Mouse (Mus musculus) testis, adult 2 months (tissue): Measurements from ENCODE around the gene Dnajc30. TPM values are rescaled to one million over a fixed set of nuclear protein-coding genes. Genes with fewer than 3 reads are reported as not detected.

Source experiments
- H3K27ac ChIP-seq: fragments of 200-500 bp; 2 replicates; pipeline ENCODE4 v1.5.1; 2012; ENCODE audit warnings: low read depth, low read length; ENCODE audit not compliant: control insufficient read depth, insufficient read depth
- H3K27me3 ChIP-seq: fragments of 200-500 bp; 2 replicates; pipeline ENCODE4 v1.6.1; 2012; ENCODE audit warnings: mild to moderate bottlenecking, low read length, moderate library complexity; ENCODE audit not compliant: control insufficient read depth, insufficient read depth
- H3K36me3 ChIP-seq: fragments of 200-500 bp; 2 replicates; pipeline ENCODE4 v1.6.1; 2012; ENCODE audit warnings: mild to moderate bottlenecking, low read length; ENCODE audit not compliant: control insufficient read depth, insufficient read depth
- H3K4me1 ChIP-seq: fragments of 200-500 bp; 2 replicates; pipeline ENCODE4 v1.6.1; 2012; ENCODE audit warnings: low read length; ENCODE audit not compliant: control insufficient read depth, insufficient read depth
- H3K4me3 ChIP-seq: fragments of 200-500 bp; 2 replicates; pipeline ENCODE4 v1.5.1; 2012; ENCODE audit warnings: low read depth, mild to moderate bottlenecking, low read length, moderate library complexity, mixed read lengths; ENCODE audit not compliant: control insufficient read depth
- CTCF ChIP-seq: fragments of 200-500 bp; IDR thresholded peaks from 2 replicates; pipeline ENCODE4 v1.5.1; 2012; ENCODE audit warnings: low read depth, mild to moderate bottlenecking, inconsistent platforms, low read length, moderate library complexity; ENCODE audit not compliant: control insufficient read depth, insufficient read depth, insufficient replicate concordance
- POLR2A ChIP-seq: fragments of 200-500 bp; IDR thresholded peaks from 2 replicates; pipeline ENCODE4 v1.6.1; 2012; ENCODE audit warnings: low read depth, mild to moderate bottlenecking, inconsistent platforms, low read length, moderate library complexity; ENCODE audit not compliant: control insufficient read depth
- polyA plus RNA-seq: library from polyadenylated mRNA; depleted of rRNA; stranded (reverse); fragments of >200 nt; gene quantifications from 2 replicates; pipeline ENCODE4 v1.2.3, GENCODE M21; 2012

The Dnajc30 gene
- polyA plus RNA-seq, 1 experiment: 23.4 TPM

- TF ChIP-seq POLR2A (no peak), CTCF (no peak)
- Histone ChIP-seq H3K36me3 (no peaks in the 10 kb centered on the region), H3K4me1 (peaks cover 26% of the 10 kb centered on the region), H3K4me3 (no peak overlapping the region), H3K27me3 (no peaks in the 10 kb centered on the region; the same call in 1 of the 2 replicates), H3K27ac (no peak overlapping the region)
Measured at GRCm38 (mm10) chr5:135025899-135026298, 38.1 kb upstream of the Dnajc30 start.

- H3K4me3 ChIP-seq: no peak overlapping the region
- TF ChIP-seq CTCF (no peak), POLR2A (no peak)
- no peaks in the 10 kb centered on the region for H3K36me3 ChIP-seq
- peaks cover 25% of the 10 kb centered on the region for H3K4me1 ChIP-seq
- H3K27ac ChIP-seq: no peak overlapping the region
- no peaks in the 10 kb centered on the region for H3K27me3 ChIP-seq
Measured at GRCm38 (mm10) chr5:135029007-135029854, 34.8 kb upstream of the Dnajc30 start.

- TF ChIP-seq CTCF (no peak), POLR2A (no peak)
- no peak overlapping the region for H3K27ac ChIP-seq
- no peaks in the 10 kb centered on the region for H3K36me3 ChIP-seq
- H3K4me3 ChIP-seq: no peak overlapping the region
- H3K27me3 ChIP-seq: no peaks in the 10 kb centered on the region
- peaks cover 25% of the 10 kb centered on the region for H3K4me1 ChIP-seq
Measured at GRCm38 (mm10) chr5:135032581-135032980, 31.4 kb upstream of the Dnajc30 start.

- no peaks in the 10 kb centered on the region for H3K36me3 ChIP-seq
- H3K27me3 ChIP-seq: no peaks in the 10 kb centered on the region
- H3K4me3 ChIP-seq: no peak overlapping the region
- H3K27ac ChIP-seq: no peak overlapping the region
- TF ChIP-seq CTCF (peak; percentile 79; the same call in 1 of the 2 replicates), POLR2A (no peak)
- peaks cover 10% of the 10 kb centered on the region for H3K4me1 ChIP-seq
Measured at GRCm38 (mm10) chr5:135034593-135034992, 29.4 kb upstream of the Dnajc30 start.

GRCm38 (mm10) chr5:135035608-135036359 lies 28.2 kb upstream of the Dnajc30 start:
- Histone ChIP-seq H3K27me3 (no peaks in the 10 kb centered on the region), H3K4me3 (no peak overlapping the region), H3K36me3 (no peaks in the 10 kb centered on the region), H3K27ac (no peak overlapping the region), H3K4me1 (peaks cover 10% of the 10 kb centered on the region; the same call in 1 of the 2 replicates)
- no peak for TF ChIP-seq CTCF
- no peak for TF ChIP-seq POLR2A

- no peak overlapping the region for H3K4me3 ChIP-seq
- no peak overlapping the region for H3K27ac ChIP-seq
- H3K36me3 ChIP-seq: no peaks in the 10 kb centered on the region
- TF ChIP-seq POLR2A (no peak), CTCF (no peak)
- no peaks in the 10 kb centered on the region for H3K27me3 ChIP-seq
- peaks cover 10% of the 10 kb centered on the region for H3K4me1 ChIP-seq
Measured at GRCm38 (mm10) chr5:135037946-135038345, 26.1 kb upstream of the Dnajc30 start.

- Histone ChIP-seq H3K4me1 (no peaks in the 10 kb centered on the region; the same call in 1 of the 2 replicates), H3K27ac (no peak overlapping the region), H3K27me3 (no peaks in the 10 kb centered on the region), H3K36me3 (no peaks in the 10 kb centered on the region), H3K4me3 (no peak overlapping the region)
- TF ChIP-seq POLR2A (no peak), CTCF (no peak)
Measured at GRCm38 (mm10) chr5:135039541-135039940, 24.5 kb upstream of the Dnajc30 start.
